Mouse (Mus musculus) G1E (cell line): ENCODE results near the gene Gse1.

Experiments used
- CTCF ChIP-seq: IDR thresholded peaks from 2 replicates; pipeline ENCODE4 v1.5.1; 2012; ENCODE audit warnings: low read depth, low read length, inconsistent platforms, mixed read lengths
- GATA1 ChIP-seq: IDR thresholded peaks from 2 replicates; pipeline ENCODE4 v1.6.1; 2012; ENCODE audit warnings: borderline replicate concordance, low read length, inconsistent platforms, mixed read lengths
- GATA2 ChIP-seq: IDR thresholded peaks from 2 replicates; pipeline ENCODE4 v1.6.1; 2012; ENCODE audit warnings: low read depth, low read length, inconsistent platforms, borderline replicate concordance
- POLR2AphosphoS5 ChIP-seq: IDR thresholded peaks from 2 replicates; pipeline ENCODE4 v1.6.1; 2012; ENCODE audit warnings: low read depth, low read length, inconsistent platforms; ENCODE audit not compliant: insufficient replicate concordance
- TAL1 ChIP-seq: conservative IDR thresholded peaks from 2 replicates; pipeline ENCODE4 v1.6.1; 2012; ENCODE audit warnings: low read depth, low read length, inconsistent platforms, mixed read lengths

DNA sequence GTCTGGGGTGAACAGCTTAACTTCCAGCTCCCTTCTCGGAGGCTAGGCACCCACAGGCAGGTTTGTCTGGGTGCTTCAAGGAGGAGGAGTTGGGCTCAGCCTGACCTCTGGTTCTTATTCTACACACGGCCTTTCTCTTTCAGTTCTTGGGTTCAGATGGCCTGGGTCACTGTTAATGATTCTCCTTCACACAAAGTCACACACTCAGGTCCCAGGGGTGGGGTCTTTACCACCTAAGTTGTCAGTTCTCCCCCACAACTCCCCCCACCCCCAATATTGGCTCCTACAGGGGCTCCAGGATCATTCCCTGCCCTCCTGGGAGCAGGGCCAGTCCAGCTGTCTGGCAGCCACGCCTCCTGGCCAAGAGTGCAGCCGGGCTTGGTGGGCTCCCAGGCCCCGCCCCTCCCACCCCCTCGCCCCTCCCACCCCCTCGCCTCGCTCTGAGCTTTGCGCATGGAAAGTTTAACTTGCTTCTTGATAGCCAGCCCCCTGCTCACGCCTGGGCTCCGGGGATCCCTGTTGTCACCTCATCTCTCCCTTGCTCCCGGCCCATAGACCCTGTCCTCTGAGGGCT is 288.0 kb downstream of the Gse1 start:
- TF ChIP-seq CTCF, result no peak
- no peak for TF ChIP-seq TAL1
- TF ChIP-seq POLR2AphosphoS5, result no peak
- TF ChIP-seq GATA1, result no peak
- no peak for TF ChIP-seq GATA2
